Mouse (Mus musculus): ENCODE data around the gene Lrp3.
"Not testable (repeated sequence)": the region's sequence is repeated elsewhere in the genome, so short reads cannot be mapped to it uniquely, and the experiment has no call there.

The Lrp3 gene

DNA sequence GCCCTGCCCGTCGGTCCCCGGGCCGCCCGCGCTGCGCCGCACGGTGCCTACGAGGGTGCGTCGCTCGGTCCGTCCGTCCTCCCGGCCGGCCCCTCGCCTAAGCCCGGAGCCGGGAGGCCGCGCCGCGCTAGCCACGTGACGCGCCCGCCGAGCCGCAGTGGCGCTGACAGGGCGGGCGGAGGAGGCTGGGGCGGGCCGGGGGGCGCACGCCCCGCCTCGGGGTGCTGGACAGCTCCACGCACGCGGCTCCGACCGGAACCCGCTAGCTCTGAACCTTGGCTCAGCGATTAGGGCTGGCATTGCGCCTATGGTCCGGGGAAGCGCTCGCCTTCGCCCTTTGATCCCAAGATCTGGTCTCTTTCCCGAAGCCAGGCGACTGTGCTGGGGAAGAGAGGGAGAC is at the start of gene Lrp3:
Gene Lrp3, minus strand, starts transcription at position 274 of the 400 bp plus-strand sequence.
- DNase-seq (ENCODE audit: low read depth, low spot score) = peak; percentile 54

DNA sequence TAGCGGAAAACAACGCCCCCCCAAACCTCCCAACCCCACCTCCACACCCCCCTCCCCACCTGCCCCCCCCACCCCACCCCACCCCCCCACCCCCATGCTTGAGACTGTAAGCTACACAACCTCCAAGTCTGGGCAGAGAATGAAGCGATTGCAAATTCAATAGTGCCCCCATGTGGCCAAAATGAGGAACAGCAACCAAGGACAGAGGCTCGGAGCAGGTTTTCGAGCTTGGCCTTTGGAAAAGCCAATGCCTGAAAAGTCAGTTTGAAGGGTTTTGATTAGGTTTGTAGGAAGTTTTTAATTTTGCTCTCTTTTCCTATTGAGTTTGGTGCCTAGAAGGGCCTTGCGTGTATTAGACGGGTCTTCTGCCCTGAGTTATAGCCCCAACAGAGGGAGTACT is 49.4 kb upstream of the Lrp3 start:
- peak; percentile 57 for DNase-seq (ENCODE audit: low read depth, low spot score)

DNA sequence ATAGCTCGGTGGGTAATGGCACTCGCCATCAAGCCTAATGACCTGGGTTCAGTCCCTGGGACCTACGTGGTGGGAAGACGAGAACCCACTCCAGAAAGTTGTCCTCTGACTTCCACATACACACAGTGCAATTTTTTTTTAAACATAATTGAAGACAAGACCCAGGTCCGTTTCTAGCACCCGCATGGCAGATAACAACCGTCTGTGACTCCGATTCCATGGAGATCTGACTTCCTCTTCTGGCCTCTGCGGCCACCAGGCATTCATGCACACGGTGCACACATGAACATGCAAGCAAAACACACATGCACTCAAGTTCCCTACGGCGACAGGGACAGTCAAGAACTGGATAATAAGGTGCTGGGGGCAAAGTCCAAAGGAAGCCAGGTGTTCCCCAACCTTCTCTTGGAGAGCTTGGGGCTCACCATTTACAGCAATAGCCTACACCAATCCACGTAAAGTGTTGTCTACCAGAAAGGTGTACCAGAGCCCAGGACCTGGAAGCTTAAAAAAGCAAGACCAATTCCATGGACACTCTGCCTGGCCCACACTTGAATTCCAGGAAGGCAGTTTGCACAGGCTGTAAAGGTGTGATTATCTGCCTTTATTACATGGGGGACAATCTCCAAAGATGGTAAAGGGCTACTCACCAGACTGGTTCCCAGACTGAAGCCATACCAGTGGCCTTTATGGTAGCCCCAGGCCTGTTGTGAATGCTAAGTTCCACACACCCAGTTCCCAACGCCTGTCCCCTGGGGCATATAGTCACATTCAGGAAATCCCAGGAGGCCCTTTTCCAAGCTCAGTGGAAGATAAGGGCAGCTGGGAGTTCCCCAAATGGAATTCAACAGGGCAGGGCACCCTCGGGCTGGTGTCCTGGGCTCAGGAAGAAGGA is 48.5 kb upstream of the Lrp3 start:
- no peak for DNase-seq (ENCODE audit: low read depth, low spot score)

DNA sequence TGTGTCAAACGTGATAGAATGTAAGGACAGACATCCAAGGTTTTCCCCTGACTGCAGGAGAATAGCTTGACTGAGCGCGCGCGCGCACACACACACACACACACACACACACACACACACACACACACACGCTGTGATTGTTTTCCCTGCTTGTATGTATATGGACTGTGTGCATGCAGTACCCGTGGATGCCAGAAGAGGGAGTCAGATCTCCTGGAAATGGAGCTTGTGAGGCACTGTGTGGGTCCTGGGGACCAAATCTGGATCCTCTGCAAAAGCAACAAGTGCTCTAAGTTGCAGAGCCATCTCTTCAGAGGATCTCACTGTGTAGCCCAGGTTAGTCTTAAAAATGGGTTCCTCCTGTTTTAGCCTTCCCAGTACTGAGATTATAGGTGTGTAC is 44.1 kb upstream of the Lrp3 start:
- DNase-seq (ENCODE audit: low read depth, low spot score) = no peak

DNA sequence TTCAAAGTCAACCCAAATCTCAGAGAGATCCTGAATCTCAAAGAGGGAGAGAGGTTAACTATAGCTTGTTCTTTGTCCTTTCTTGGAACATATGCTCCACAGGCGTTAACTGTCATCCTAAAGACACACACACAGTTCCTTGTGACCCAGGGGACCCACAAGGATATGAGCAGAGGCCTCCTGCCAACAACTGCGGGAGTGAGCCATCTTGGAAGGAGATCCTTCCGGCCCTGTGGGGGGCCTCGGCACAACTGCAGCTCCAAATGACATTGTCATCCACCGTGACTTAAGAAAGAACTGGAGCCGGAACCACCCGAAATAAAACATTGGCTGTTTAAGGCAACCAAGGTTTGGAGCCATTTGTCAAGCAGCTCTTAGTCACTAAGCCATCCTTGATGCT is 43.0 kb upstream of the Lrp3 start:
- no peak for DNase-seq (ENCODE audit: low read depth, low spot score)

DNA sequence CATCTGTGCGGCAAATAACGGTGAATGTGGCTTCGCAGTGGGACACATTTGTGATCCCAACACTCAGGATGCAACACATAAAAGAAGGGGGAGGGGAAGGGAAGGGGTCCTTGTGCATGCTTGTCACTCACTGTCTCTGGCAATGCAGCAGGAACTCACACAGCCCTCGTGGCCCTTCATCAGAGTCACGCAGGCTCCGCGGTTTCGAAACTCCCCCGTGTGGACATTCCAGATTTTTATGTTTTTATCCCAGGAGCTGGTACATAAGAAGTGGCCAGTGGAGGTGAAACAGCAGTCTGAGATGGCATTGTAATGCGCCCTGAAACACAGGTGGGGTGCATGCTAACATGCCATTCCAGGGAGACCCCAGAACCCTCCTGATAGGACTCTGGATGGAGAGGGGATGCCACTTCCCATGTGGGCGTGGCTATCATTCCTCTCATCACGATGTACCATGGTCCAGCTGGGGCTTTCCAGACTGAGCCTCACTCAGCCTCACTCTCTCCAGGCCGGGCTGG is 36.8 kb upstream of the Lrp3 start:
- no peak for DNase-seq (ENCODE audit: low read depth, low spot score)

DNA sequence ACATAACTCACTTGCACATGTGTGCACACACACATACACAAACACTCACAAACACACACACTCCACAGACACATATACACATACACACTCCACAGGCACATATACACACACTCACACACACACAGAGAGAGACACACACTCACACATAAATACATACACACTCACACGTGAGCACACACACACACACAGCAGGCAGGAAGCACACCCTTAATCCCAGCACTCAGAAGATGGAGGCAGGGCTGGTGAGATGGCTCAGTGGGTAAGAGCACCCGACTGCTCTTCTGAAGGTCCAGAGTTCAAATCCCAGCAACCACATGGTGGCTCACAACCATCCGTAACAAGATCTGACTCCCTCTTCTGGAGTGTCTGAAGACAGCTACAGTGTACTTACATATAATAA is 22.6 kb upstream of the Lrp3 start:
- not testable (repeated sequence) for DNase-seq (ENCODE audit: low read depth, low spot score)

DNA sequence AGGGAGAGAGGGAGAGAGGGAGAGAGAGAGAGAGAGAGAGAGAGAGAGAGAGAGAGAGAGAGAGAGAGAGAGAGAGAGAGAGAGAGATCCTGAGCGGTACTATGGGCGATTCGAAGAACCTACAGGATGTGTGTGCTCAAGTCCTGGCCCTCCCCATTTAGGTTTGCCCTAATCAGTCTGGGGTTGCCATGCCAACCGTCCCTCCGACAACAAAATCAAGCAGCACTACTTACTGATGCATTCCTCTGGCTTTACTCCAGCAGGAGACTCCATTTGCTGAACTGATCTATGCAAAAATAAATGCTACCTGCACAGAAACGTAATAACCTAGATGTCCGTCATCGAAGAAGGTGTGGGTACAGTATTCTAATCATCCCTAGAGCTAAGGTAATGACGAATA is 20.0 kb upstream of the Lrp3 start:
- DNase-seq (ENCODE audit: low read depth, low spot score) = peak; percentile 48

DNA sequence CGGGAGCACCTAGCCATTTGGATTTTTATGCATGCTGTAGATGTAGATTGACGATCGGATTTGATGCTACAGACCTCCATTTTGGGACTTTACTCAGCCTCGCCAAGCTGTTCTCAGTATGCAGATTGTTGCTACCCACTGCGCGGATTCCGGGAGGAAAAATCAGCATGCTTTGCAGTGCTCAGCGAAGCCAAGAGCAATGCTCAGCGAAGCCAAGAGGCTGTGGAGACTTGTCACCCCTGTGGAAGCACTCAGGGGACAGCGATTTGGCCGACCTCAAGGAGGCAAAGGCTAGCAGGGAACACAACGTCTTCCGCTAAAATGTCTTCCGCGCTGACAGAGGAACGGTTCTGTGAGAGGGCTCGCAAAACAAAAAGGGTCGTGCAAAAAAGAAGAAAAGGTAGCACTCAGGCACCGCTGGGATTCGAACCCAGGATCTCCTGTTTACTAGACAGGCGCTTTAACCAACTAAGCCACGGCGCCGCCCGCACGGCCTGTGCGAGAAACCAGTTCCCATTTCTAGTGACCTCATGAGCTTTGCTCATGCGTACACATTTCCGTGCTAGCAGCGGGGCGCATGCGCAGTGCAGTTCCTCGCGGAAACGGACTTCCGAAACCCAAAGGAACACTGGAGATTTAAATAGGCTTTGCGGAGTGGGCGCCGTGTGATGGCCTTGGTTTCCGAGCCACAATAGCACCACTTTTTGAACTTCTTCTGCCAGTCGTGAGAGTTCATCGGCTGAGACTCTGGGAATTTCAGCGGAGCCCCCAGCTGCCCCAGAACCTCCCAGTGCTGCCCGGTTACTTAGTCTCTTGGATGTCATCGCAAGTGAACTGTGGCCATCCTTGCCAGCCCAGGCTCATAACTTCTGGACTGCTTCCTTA is 19.3 kb upstream of the Lrp3 start:
- peak; percentile 95 for DNase-seq (ENCODE audit: low read depth, low spot score)

DNA sequence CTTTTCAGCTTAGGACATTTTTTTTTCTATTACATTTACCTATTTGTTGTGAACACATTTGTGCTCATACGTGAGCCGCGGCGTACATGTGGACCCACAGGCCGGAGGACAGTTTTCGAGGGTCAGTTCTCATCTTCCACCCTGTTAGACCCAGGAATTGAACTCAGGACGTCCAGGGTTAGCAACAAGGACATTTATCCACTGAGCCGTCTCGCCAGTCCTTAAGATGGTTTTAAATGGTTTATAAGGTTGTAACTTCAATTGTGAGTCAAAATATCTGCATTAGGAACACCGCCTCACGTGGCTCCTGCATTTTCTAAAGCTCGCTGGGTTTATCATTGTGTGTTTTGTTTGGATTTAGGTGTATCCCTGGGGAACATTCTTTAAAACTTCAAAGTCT is 18.6 kb upstream of the Lrp3 start:
- no peak for DNase-seq (ENCODE audit: low read depth, low spot score)

DNA sequence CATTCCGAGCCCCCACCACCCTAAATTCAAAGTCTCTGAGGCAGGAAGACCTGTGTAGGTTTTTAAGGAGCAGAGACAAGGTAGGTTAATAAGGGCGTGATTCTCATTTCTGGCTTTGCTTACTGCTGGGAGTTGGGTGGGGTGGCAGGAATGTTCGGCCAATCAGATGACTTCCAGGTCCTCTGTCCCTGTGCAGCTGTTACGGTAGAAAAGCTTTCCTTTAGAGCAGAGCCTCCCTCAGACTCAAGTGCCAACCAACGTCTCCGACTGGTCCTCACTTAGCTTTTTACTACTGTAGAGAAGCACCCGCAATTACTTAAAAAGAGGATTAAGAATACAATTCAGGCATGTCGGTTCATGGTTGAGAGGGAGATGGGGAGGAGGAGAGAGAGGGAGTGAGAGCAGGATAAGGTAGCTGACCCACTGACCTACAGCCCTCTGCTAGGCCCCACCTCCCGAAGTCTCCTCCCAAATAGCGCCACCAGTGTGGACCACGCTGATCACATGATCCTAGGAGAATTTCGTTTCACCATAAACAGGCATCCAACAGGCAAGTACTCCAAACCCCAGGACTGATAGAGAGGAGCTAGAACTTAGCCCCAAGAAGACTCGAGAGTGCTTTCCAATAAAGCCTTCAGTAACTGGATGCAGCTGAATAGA is 17.6 kb upstream of the Lrp3 start:
- DNase-seq (ENCODE audit: low read depth, low spot score) = no peak

DNA sequence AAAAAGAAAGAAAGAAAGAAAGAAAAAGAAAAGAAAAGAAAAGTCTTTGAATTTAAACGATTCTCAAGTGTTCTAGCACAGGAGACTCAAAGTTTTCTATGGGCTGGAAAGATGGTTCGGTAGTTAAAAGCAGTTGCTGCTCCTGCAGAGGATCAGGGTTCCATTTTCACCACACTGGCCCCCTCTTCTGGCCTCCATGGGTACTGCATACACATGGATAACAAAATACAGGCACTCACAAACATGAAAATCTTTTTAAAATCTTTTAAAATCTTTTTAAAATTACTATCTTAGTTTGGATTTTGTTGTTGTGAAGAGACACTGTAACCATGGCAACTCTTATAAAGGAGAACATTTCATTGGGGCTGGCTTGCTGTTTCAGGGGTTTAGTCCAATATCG is 15.0 kb upstream of the Lrp3 start:
- no peak for DNase-seq (ENCODE audit: low read depth, low spot score)

DNA sequence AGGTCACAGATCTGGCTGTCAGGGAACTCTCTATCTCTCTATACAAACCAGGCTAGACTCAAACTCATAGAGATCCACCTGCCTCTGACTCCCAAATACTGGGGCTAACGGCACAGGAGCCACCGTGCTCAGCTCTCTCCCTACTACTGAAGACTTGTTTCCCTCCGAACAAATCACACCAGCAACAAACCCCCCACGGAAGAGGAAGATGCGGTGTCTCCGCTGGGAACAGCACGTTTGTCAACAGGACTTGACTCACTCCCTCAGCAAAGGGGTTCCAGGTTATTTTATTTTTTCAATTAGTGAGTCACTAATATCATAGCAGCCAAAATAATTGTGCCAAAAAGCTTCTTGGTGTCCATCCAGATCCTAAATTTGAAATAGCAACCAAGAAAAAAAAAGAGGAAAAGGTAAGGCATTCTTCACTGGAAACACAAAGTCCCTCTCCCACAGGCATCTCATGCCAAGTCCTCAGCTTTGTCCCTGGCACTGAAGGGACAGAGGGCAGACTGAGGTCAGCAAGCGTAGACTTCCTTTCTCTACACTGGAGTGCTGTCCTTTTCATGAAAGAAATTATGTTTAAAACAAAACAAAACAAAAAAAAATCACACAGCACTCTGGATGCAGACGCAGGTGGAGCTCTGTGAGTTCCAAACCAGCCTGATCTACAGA is 5.5 kb upstream of the Lrp3 start:
- DNase-seq (ENCODE audit: low read depth, low spot score) = no peak

DNA sequence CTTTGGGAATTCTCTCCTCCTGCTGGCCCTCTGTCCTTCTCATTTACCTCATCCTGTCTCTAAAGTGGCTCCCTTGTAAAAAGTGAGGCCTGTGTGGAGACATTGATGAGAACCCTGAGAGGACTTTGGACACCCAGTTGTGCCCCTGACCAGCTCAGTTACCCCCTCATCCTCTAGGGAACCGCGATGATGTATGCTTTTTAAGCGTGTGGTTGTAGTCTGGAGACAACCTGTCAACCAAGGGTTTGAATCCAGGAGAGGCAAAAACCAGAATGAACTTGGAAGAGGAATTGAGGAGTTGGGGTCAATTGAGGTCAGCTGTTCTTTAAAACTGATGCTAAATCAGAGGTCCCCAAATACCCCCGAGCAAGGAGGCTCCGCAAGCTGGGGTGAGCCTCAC is 433 bp upstream of the Lrp3 start:
- DNase-seq (ENCODE audit: low read depth, low spot score) = no peak

DNA sequence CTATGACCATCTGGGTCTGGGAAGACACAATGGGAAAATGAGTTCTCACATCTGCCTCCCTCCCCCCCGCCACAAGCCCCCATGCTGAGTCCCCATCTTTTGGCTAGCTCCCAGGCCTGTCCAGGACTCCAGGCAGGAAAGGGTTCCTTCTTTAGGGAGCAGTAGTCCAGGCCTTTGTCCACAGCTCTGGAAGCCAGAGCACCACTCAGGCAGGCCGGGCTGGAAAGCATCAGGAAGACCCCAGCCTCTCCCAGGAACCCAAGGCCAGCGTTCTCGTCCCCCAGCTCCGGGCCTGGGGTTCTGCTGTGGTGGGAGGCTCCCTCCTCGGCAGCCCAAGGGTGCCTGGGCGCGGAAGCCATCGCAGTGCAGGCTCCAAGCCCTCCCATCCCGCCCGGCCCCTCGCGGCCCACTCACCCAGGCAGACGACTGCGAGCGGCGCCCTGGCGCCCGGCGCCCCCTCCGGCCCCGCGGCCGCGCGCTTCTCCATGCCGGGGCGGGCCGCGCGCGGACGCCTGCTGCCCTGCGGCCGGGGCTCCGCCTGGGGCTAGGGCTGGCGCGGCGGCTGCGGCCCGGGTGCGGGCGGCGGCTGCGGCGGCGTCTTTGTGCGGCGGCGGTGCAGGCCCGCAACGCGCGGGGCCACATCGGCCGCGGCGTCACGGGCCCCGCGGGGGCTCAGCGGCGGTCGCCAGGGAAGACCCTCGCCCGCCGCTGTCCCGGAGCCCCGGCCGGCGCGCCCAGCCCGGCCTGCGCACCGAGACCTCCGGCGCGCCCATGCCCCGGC is 666 bp downstream of the Lrp3 start:
- DNase-seq (ENCODE audit: low read depth, low spot score) = no peak

DNA sequence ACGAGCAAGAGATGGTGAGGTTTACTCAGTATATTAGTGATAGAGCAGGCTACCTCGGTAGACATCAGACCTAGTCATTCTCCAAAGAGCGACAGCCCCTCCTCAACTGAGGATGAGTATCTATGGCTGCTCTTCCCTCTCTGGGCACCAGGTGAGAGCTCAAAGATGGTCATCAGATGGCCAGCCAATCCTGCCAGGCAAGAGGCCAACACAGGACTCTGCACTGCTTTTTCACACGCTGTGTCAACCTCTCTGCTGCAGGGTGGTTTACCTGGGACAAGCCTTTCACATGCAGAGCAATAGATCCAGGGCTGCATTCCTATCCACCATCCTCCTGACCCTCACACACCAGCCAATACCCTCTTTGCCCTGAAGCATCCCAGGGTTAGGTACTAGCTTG is 3.5 kb downstream of the Lrp3 start:
- no peak for DNase-seq (ENCODE audit: low read depth, low spot score)

DNA sequence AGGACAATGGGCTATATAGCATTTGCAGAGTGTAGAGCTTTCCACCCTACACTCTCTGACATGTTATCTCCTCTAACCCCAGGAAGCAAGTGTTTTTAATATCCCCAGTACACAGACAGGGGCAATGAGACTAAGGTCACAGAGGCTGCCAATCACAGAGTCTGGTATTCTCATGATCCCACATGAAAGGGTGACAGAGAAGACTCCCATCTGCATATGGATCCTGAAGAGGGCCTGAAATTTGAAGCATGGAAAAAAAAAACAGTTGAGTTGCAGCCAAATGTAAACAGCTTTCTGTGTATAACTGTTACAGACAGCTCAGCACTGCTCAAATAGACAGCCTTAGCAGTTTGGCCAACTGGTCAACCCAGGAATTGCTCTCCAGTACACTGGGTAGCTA is 15.5 kb downstream of the Lrp3 start:
- DNase-seq (ENCODE audit: low read depth, low spot score) = no peak

DNA sequence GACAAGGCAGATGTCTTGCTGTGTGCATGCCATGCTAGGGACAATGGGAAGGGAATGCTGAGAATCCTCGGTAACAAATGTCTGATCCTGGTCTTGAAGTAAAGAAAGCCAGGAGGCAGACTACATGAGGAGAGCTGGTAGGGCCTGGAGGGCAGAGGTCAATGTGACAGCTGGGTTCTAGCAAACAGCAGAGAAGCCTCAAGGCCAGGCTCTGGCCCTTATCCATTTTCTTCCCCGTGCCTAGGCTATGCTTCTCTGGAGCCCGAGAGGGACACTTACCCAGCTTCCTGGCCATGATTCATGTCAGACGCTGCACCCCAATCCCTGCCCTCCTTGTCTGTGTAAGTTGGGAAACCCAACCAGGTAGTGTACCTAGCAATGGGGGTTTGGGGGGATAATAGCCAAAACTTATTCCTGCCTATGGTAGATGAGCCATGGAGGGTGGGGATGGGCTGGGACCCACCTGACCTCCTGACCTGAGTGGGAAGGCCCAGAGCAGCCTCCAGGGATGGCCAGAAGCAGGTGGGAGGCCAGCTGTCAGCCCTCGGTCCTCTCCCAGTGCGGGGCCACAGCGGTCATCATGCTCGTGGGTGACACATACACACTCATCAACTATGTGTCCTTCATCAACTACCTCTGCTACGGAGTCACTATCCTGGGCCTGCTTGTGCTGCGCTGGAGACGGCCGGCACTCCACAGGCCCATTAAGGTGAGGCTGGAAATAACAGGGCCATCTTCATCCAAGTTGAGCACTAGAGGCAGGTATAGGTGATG is 16.1 kb downstream of the Lrp3 start:
- no peak for DNase-seq (ENCODE audit: low read depth, low spot score)

DNA sequence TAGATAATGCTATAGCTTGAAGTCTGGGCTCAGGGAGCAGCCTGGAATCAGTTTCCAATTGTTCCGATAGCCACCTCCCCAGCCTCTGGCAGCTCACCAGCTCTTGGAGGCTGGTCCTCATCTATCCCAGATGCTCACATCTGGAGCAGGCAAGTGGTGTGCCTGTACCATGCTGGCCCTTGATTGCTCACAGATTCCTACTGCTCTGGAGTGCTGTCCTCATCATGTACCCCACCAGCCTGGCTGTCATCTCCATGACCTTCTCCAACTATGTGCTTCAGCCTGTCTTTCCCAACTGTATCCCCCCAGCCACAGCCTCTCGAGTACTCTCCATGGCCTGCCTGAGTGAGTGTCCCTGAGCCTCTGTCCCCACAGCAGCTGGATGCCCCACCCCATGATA is 18.3 kb downstream of the Lrp3 start:
- DNase-seq (ENCODE audit: low read depth, low spot score) = no peak

DNA sequence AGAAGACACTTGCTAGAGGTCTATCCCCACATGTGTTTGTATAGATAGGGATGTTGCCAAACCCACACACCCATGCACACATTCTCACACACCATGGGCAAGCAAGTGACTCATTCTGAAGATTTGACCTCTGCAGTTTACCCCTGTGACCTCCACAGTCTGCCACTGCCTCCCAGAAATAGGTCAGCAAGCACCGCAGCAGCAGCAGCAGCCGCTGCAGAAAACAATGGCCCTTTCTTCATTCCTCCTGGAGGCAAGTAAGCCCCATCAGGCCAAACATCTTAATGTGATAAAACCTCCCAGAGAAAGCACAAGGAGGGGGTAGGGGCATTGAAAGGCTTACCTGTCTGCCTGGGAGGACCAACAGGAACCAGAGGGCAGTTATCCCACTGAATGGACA is 24.0 kb downstream of the Lrp3 start:
- no peak for DNase-seq (ENCODE audit: low read depth, low spot score)
